Mouse (Mus musculus): ENCODE measurements around the gene Man1b1. TPM values are rescaled to one million over a fixed set of nuclear protein-coding genes. Genes with fewer than 3 reads are reported as not detected.

Gene Man1b1
- 10 to 100 TPM; 36.5 to 40.2 TPM for total RNA-seq (2021)
- long read RNA-seq, experiment 1, transcript Man1b1-201 (13 exons, 3,755 nt): major isoform, 63 of 82 reads
- long read RNA-seq, experiment 1, partial matches to known transcripts: 13 of 82 reads
- long read RNA-seq, experiment 1, other reads (novel, unspliced or antisense): 6 of 82 reads
- long read RNA-seq, experiment 2, transcript Man1b1-201 (13 exons, 3,755 nt): major isoform, 51 of 73 reads
- long read RNA-seq, experiment 2, partial matches to known transcripts: 6 of 73 reads
- long read RNA-seq, experiment 2, other reads (novel, unspliced or antisense): 16 of 73 reads

DNA sequence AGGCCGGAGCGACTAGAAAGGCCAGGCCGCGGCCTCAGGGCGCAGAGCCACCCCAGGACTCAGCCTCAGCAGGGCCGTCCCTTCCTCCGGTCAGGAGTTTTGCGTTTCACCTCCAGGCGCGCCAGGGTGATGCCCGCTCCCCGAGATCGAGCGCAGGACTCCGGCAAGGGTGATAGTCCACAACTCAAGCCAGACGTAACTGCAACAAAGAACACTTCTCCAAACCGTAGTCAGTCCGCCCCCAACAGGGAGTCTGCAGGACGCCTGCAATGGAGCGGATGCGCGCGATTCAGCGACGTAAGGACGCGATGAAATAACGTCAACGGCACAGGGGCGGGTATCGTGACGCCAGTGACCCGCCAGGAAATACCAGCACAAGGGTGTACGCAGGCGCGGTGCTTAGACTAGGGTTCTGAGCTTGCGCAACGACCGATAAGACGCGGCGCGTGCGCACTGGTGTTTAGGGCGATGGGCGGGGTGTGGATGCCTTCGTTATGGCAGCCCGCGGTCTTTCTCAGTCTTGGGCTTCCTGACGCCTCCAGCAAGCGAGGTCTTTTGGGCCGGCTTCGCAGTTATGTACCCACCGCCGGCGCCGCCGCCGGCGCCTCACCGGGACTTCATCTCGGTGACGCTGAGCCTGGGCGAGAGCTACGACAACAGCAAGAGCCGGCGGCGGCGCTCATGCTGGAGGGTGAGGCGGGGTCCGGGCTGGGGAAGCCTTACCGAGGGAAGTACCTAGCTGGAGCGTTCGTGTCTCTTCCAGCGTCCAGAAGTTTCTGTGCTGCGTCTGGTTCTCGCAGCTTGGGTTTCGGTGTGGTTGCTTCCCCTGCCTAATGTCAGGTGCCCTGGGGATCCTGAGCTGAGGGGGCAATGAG is at the start of gene Man1b1:
Gene Man1b1 (plus strand): TSS at position 53 of the 875 bp plus-strand sequence.
- peak; percentile 97 to 100 for DNase-seq (ENCODE audit: low spot score in 2 of 2)

DNA sequence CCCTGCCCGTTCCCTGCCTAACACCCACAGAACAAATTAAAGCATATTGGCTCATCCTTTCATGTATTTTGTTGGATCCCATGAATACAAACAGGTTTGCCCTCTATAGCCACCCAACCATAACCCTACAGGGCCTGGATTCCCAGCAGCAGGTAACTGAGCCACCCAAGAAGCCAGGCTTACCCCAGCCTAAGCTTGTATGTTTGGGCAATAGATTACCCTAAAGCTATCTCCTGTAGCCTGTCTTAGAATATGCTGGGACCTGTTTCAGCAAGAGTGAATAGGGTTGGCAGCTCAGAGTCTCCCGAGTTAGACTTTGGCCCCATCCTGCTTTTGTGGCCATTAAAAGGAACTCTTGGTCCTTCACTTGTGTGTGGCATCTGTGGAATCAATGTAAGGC is 46.6 kb upstream of the Man1b1 start:
- DNase-seq (ENCODE audit: low spot score in 2 of 2): no peak

DNA sequence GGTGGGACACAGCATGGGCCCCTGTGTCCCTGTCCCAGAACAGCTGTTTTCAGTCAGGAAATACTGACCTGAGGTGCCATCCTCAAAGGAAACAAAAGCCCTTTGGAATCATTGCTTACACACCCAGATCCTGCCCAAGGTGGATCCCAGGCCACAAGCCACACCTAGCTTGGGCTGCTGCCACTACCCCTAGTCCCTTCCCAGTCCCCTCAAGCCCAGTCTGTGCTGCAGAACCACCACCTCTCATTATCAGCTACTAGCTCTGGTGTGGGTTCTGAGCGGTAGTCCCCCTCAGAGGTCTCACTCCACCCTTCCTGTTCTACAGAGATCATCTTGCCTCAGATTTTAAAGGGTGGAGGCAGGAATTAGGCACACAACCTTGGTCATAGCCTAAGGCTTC is 45.8 kb upstream of the Man1b1 start:
- DNase-seq (ENCODE audit: low spot score in 2 of 2): no peak

DNA sequence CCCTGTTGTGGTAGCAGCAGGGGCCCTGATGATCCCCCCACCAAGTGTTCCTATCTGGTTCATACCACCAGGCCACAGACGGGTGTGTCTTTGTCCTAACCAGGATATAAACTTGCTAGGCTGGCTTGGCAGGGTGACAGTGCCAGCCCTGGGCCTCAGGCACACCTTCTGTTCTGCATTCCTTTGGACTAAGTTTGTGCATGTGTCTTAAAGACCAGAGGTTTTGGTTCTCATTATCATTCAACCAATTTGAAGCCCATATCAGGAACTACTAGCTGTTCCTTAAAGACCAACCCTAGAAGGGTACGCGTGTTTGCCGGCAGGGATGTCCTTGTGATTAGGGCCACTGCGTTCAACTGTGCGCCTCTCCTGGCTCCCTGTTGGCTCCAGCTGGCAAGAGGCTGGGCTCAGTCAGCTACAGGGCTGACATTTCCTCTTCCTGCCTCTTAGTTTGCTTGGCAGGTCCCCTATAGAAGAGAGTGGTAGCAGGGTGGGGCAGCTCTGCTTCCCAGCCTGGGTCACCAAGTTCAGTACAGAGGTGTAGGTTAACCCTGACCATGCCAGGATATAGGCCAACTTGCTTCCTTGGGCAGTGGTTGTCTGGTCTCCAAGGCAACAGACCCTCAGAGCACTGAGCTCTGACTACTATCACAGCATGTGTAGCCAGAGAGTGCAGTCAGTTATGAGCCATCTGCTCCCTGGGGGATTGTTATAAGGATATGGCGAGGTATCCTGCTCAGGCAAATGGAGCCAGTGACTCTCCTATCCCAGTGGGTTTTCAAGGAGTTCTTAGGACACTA is 45.1 kb upstream of the Man1b1 start:
- no peak for DNase-seq (ENCODE audit: low spot score in 2 of 2)

DNA sequence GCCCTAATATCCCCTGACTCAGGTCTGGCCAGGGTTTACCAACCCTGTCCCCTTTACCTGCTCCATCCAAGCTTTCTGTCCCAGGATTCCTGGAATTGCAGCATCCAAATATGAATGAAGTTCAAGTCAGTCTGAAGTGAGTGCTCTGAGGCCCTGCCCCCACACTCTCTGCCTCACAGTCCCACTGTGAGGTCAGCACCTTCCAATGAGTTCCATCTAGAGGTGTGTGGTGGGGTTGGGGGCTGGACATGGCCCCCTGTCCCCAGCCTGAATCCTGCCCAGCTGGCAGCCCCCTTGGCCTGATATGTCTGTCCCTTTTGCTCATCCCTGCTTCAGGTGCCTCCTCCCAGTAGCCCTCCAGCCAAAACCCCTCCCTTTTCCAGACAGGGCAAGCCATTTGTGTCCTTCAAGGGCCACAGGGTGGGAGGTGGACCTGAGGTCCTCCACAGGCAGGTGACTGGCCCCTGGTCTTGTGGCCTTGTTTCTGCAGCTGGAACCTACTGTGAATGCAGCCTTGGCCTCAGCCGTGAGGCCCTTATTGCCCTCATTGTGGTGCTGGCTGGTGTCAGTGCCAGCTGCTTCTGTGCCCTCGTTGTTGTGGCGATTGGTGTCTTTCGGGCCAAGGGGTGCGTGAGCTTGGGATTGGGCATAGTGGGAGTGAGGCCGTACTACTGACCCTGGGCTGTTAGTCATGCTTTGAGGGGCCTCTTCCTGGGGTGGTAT is 44.0 kb upstream of the Man1b1 start, which contains the start of gene Tmem210:
Gene Tmem210 (plus strand): TSS at position 219 of the 723 bp plus-strand sequence.
- DNase-seq (ENCODE audit: low spot score in 2 of 2): no peak

DNA sequence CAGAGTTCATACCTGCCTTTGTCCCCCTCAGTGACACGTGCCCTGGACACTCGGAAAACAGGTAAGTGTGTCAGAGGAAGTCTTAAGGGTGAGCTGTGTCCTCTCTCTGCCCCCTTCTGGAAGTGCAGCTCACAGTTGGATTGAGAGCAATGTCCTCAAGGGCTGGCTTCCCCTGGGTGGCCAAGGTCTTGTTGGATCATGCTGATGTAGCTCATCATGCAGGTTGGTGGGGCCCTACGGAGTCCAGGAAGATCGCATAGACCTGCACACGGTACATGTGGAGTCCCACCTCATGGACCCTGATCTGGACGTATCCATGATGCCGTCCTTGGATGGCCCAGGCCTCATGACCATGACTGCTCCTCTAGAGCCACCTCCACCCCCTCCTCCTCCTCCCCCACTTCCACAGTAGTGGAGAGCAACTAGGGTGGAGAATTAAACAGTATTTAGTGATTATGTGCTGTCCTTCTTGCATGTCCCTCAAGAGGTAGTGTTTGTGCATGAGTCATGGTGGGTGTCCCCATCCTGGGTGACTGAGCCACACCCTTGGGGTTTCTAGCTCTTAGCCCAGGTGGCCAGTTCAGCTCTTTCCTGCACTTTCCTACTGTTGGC is 43.3 kb upstream of the Man1b1 start:
- DNase-seq (ENCODE audit: low spot score in 2 of 2): no peak

DNA sequence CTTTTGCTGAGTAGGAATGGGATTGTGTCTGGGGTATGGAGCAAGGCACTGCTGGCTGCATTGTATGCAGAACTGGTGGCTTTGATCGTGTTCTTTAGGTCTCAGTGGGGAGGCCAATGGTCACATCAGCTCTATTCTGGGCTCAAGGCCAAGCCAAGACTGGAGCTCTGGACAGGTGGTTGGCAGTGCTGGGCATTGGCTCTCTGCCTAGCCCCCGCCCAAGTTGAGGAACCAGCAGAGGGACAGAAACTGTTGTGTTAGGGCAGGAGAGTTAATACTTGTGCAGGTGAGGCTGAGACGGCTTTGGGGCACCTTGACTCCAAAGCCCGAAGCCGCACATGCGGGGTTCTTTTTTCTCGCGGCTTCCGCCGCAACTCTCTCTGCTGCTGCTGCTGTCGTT is 42.5 kb upstream of the Man1b1 start, which contains the start of gene Lrrc26:
Gene Lrrc26 (plus strand): TSS at position 265 of the 400 bp plus-strand sequence.
- peak in 1 of 2 experiments; percentile 53 for DNase-seq (ENCODE audit: low spot score in 2 of 2)

DNA sequence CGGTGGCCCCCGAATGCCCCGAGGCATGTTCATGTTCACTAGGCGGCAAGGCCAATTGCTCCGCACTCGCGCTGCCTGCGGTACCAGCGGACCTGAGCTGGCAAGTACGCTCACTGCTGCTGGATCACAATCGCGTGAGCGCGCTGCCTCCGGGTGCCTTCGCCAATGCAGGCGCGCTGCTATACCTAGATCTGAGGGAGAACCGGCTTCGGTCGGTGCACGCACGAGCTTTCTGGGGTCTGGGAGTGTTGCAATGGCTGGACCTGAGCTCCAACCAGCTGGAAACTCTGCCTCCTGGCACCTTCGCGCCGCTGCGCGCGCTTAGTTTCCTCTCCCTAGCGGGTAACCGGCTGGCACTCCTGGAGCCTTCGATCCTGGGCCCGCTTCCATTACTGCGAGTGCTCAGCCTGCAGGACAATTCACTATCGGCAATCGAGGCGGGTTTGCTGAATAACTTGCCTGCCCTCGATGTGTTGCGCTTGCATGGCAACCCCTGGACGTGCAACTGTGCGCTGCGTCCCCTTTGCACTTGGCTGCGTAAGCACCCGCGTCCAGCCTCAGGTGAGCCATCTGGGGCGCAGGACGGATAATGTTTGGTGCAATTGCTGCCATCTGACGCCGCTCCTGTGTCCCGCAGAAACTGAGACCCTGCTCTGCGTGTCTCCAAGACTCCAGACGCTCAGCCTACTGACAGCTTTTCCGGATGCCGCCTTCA is 41.9 kb upstream of the Man1b1 start:
- no peak for DNase-seq (ENCODE audit: low spot score in 2 of 2)

DNA sequence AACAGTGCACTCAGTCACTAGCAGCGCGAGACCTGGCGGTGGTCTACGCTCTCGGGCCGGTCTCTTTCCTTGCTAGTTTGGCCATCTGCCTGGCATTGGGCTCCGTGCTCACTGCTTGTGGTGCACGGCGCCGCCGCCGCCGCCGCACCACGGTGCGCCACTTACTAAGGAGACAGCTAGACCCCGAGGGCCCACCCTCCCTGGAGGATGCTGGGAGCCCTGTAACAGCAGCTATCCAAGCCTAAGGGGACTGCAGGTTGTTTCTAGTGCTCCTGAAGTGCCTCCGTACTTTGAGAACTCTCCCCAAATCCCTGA is 41.4 kb upstream of the Man1b1 start:
- DNase-seq (ENCODE audit: low spot score in 2 of 2): no peak

DNA sequence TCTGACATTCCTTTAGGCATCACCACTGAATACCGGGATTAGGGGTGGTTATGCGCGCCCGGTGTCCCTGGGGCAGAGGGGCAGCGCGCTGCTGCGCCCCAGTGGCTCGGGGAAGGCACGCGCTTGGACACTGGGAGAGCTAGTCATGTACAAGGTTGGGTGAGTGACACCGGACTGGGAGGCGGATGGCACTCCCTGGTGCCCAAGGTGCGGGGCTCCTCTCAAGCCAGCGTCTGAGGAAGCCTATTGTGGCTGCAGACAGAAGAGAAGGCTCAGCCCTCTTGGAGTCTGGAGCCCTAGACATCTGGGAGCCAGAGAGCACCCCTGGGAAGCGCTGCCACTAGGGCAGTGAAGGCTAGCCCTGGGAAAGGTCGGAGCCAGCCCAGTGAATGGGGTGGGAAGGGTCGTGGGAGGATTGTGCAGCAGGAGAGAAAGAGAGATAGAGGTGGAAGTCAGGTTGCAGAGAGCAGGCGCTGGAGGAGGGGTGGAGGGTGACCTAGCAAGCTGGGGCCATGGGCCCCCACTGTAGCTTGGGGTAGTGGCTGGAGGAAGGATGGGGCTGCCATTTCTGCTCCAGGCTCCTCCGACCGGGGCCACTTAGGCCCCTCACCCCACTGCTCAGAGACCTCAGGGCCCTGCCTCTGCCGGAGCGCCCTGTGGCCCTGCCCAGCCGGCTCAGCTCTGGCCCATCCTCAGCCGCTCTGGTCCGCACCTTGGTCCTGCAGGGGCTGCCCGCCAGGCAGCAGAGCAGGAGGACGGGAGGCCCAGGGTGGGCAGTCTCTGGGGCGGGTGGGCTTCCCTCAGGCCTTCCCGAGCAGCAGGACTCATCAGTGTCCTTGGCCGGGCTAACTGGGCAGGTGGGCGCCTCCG is 40.7 kb upstream of the Man1b1 start:
- no peak for DNase-seq (ENCODE audit: low spot score in 2 of 2)

DNA sequence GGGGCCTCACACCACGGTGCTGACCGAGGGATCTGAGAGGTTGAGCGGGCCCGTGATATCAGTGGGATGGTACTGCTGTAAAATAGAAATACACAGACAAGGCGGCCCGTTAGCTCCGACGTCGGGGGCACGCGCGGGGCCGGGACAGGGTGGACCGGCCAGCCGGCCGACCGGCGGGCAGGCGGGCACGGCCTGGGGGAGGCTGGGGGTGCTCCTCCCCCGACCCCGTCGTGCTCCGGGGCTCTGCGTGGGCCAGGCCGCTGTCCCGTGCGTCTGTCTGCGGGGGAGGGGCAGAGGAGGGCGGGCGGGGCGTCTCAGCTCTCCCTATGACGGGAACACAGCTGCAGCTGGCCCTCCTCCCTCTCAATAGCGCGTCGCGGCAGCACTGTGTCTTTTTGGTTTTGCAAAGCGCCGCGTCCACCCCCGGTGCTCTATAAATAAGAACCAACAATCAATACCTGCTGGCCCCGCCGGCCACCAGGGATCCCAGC is 40.0 kb upstream of the Man1b1 start:
- DNase-seq (ENCODE audit: low spot score in 2 of 2): no peak

DNA sequence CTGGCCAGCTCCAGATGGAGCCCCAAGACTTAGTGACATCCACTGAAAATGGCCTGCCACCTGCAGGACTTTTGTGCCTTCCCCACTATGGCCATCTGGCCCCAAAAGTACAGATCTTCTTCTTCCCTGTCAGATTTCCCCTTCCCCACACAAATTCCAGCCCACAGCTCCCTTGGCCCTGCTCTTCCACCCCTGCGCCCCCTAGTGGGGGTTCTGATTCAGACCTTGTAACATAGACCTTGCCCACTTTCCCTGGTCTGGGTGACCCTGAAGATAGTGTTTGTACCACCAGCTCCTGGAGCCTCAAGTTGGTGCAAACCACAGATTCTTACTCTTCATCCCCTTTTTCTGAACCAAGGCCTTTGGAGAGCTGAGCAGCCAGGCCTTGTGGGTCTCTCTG is 39.3 kb upstream of the Man1b1 start:
- peak; percentile 72 to 80 for DNase-seq (ENCODE audit: low spot score in 2 of 2)

DNA sequence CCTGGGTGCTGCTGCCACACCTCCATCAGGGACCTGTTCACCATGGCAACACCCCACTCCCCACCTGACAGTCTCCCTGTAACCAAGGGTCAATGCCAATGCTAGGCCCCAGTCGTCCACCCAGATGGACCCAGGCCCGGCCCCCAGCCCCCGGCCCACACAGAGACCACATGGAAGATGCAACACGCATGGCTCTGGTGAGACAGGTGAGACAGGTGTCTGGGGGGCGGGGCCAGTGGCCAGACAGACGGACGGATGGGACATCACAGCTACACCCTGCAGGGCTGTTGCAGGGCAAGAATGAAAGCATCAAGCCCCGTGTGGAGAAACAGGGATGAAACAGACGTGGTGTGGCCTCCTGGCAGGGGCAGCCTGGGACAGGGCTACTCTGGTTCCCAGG is 38.4 kb upstream of the Man1b1 start:
- DNase-seq (ENCODE audit: low spot score in 2 of 2): no peak

DNA sequence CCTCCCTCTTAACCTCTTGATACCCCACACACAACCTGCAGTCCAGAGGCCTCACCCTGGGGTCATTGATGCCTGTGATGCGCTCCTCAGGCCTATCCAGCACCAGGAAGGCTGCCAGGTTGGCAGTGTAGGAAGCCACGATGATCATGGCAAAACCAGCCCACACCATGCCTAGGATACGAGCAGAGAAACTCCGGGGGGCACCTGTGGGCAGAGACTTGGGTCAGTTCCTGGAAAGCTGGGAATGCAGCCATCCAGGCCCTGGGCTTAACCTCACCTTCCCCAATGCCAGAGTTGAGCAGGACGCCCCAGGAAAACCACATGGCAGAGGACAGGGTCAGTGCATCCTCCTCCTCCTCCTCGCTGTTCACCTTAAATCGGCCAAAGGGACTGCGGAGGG is 35.0 kb upstream of the Man1b1 start:
- no peak for DNase-seq (ENCODE audit: low spot score in 2 of 2)

DNA sequence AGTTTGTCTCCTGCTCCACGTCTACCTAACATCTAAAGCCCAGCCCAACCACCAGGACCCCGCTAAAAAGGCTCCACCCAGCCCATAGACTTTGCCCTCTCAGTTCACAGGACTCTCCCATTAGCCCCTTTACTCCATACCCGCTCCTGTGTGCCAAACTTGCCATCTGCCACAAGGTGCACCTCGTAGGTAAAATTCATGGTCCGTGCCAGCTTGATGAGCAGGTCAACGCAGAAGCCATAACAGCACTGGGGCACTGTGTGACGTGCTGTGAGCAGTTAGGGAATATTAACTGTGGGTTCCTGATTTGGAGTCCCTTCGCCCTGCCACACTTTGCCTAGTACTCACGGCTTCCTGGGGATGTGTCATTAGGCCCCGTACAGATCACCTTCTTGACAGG is 34.1 kb upstream of the Man1b1 start:
- no peak for DNase-seq (ENCODE audit: low spot score in 2 of 2)

DNA sequence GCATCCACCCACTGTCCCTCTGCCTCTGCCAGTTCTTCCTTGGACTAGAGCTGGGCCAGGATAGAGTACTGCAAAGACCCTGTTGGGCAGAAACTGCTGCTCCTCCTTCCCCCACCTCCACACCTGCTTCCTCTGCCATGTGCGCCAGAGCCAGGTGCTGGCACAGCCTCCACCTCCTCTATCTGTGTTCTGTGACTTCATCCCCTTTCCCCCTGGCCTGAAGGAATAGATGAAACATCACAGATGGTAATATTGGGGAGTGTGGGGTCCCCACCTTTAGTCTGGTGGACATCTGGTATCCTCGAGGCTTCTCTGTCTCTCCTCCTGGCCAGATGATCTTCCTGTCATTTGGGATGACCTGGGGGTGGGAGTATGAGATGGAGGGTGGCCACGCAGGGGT is 28.7 kb upstream of the Man1b1 start:
- DNase-seq (ENCODE audit: low spot score in 2 of 2): no peak

DNA sequence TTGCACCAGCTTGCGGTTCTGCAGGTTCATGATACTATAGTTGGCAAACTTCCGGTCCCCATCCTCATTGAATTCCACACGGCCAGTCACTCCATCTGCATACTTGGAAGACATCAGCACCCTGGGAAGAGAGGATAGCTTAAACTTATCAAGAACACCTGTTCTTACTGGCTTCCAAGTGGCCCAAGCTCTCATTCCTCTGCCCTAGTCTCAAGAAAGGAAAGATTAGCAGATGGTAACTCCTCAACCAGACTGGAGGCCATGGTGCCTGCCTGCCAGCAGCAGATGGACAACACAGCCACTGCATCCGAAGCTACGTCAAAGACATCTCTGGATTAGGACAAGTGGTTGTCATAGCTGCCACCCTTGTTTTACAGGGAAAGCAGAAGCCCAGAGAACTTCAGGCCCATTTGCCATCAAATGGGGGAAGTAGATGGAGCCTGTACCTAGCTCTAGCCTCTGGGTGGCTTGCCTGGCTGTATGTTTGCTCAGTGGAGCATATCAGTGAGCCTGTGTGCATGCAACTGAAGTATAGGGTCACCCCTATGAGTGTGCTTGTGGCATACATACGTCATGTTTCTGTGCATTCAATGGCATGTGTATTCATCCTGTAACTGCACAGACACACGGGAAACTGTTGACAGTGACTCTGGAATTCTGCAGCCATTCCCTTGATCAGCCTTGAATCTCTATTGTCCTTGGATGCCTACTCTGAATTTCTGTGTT is 28.0 kb upstream of the Man1b1 start:
- no peak for DNase-seq (ENCODE audit: low spot score in 2 of 2)
